Mouse (Mus musculus): ENCODE data around the gene Cyp1a2. TPM values are rescaled to one million over a fixed set of nuclear protein-coding genes. Genes with fewer than 3 reads are reported as not detected.

The Cyp1a2 gene
- not detected for total RNA-seq (2023)

DNA sequence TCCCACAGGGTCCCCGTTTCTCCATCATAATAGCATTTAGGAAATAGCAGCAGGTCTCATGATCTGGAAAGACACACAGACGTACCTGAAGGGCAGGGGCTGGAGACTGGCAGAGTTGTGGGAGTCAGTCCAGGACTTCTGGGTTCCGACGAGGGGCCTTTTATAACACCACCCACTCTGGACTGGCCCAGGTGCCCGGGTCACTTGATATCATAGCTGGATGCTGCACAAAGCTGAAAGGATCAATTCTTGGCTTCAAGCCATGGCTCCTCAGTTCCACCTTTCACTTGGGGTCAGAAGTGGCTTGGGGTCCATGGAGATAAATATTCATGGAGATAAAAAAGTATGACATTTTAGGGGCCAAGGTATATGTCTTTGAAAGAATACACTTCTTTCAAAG, at the start of gene Cyp1a2:
Gene Cyp1a2, minus strand, starts transcription at position 184 of the 400 bp plus-strand sequence.

GRCm38 (mm10) chr9:57708068-57708719, 24.7 kb upstream of the Cyp1a2 start, which contains the start of gene Edc3:
TSS of gene Edc3 (plus strand) at chr9:57708540.

DNA sequence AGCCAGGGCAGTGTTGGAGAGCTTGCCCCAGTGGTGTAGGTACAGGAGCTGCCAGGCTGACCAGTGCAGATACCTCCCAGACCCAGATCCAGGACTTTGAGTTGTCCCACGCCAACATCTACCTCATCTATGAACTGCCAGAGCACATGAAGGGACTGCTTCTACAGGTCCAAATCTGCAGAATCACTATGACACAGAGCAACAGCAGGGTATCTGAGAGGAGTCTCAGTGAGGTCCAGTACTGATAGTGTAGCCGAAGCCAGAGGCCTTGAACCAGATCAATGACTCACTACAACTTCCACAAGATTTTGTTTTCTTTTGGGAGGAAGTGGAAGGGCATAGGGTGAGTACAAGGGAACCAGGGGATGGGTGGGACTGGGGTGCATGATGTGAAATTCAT, 4.2 kb upstream of the Cyp1a2 start, which contains the start of gene Cyp1a1:
Gene Cyp1a1, plus strand, starts transcription at position 178 of the 400 bp plus-strand sequence.

GRCm38 (mm10) chr9:57653283-57653682, 30.2 kb downstream of the Cyp1a2 start, which contains the start of gene Csk:
TSS of gene Csk (minus strand) at chr9:57653631.

Other genes with a start within 250 kb of the Cyp1a2 start
- 10 to 100 TPM; 76.9 to 92.2 TPM for gene Ppcdc, start 243.6 kb downstream of the Cyp1a2 start, total RNA-seq (2023)
- gene Scamp5, start 215.6 kb downstream of the Cyp1a2 start, total RNA-seq (2023) = not detected
- gene Rpp25, start 179.7 kb downstream of the Cyp1a2 start, total RNA-seq (2023) = not detected
- gene Cox5a, start 162.4 kb downstream of the Cyp1a2 start, total RNA-seq (2023) = 100 to 1,000 TPM in 1 of 2 experiments, 10 to 100 TPM in 1; 97.3 to 115 TPM
- gene Fam219b, start 146.2 kb downstream of the Cyp1a2 start, total RNA-seq (2023) = 10 to 100 TPM; 14.0 to 22.5 TPM
- 10 to 100 TPM; 11.6 to 13.3 TPM for gene Mpi, start 130.9 kb downstream of the Cyp1a2 start, total RNA-seq (2023)
- 100 to 1,000 TPM; 104 to 110 TPM for gene Scamp2, start 122.8 kb downstream of the Cyp1a2 start, total RNA-seq (2023)
- gene Ulk3, start 94.3 kb downstream of the Cyp1a2 start, total RNA-seq (2023) = 100 to 1,000 TPM in 1 of 2 experiments, 10 to 100 TPM in 1; 98.3 to 103 TPM
- gene Cplx3, start 77.4 kb downstream of the Cyp1a2 start, total RNA-seq (2023) = not detected
- gene Lman1l, start 62.9 kb downstream of the Cyp1a2 start, total RNA-seq (2023) = 1 to 10 TPM; 1.0 to 1.4 TPM
- 100 to 1,000 TPM; 625 to 646 TPM for gene Csk, start 30.1 kb downstream of the Cyp1a2 start, total RNA-seq (2023)
- not detected for gene Cyp1a1, start 4.2 kb upstream of the Cyp1a2 start, total RNA-seq (2023)
- gene Edc3, start 24.8 kb upstream of the Cyp1a2 start, total RNA-seq (2023) = 10 to 100 TPM; 24.4 to 26.1 TPM
- 100 to 1,000 TPM; 209 to 212 TPM for gene Clk3, start 82.2 kb upstream of the Cyp1a2 start, total RNA-seq (2023)
- gene Arid3b, start 153.1 kb upstream of the Cyp1a2 start, total RNA-seq (2023) = 100 to 1,000 TPM; 100 to 106 TPM
- 10 to 100 TPM; 79.4 to 91.2 TPM for gene Ubl7, start 227.3 kb upstream of the Cyp1a2 start, total RNA-seq (2023)

Measured in B cell, adult 67 days (primary cell).